Mouse (Mus musculus) layer of hippocampus, adult 9-10 months (tissue): Measurements from ENCODE around the gene Gm38392.

ENCODE experiments used
- DNase-seq: peaks from one replicate; pipeline ENCODE4 v3.0.0; 2022; ENCODE audit warnings: low spot score

Gene Gm38392

DNA sequence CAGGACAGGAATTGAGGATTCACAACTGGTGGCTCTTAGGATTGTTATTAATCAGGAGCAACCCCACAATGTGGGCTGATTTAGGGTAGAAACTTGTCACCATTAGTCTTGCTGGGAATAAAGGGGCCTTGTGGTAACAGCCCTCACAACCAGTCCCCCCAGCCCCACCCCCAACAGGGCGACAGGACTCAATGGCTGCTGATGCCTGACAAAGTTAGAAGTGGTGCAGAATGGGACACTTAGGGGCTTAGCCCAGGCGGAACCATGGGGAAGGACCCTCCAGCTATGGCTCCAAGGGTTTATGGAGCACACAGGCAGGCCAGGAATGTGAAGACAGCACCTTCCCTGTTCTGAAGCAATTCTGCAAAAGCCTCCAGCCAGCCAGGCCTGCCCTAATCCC lies 51.4 kb downstream of the Gm38392 start:
- DNase-seq, result no peak

GRCm38 (mm10) chr3:88235216-88235615 lies 51.8 kb downstream of the Gm38392 start:
- no peak for DNase-seq

DNA sequence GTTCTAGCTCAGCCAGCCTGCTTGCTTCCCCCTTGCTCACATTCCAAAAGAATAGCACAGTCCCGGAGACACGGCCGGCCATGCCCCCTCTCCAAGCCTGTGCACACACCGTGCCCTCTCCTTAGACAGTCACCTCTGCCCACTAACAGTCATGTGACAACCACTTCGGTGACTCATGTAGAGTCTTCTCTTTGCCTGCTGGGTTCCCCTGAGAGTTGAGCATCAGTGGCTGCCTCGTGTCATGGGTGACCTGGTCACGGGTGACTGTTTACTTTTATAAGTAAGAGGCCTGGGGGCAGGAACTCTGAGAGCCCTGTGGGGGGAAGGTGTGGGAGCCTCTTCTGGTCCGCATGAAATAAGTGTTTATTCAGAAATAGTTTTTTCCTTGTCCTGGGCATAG lies 53.0 kb downstream of the Gm38392 start:
- DNase-seq, result no peak

DNA sequence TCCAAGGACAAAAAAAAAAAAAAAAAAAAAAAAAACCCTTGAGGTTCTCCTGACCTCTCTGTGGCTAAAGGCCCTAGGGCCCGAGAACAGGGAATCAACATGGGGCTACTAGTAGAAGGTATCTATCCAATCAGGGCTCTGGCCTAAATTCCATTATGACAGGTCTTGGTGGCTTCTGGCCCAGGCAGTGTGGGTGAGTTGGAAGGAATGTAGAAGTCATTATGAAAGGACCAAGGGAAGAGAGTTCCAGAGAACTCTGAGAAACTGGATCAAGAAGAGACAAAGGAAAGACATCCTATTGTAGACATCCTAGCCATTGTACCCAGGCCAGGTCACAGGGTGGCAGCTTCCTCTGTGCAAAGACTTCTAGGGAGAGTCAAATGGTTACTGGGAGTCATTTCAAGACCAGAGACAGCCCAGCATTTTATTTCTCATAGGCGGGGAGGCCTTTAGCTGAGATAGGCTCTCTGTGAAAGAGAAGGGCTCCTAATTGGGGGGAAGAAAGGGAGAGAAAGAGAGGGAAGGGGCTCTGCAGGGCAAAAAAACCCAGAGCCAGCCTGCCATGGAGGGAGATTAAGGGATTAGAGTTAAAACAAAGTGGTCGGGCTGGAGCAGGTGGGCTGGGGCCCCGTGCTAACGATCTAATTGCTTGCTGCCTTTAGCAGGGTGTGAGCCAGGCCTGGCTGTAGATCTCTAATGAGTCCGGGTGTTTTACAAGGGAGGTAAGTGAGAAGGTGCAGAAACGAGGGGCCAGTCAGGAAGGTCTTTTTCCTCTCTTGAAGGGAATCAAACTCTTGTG lies 54.0 kb downstream of the Gm38392 start:
- no peak for DNase-seq

GRCm38 (mm10) chr3:88232301-88232702 lies 54.7 kb downstream of the Gm38392 start:
- no peak for DNase-seq

DNA sequence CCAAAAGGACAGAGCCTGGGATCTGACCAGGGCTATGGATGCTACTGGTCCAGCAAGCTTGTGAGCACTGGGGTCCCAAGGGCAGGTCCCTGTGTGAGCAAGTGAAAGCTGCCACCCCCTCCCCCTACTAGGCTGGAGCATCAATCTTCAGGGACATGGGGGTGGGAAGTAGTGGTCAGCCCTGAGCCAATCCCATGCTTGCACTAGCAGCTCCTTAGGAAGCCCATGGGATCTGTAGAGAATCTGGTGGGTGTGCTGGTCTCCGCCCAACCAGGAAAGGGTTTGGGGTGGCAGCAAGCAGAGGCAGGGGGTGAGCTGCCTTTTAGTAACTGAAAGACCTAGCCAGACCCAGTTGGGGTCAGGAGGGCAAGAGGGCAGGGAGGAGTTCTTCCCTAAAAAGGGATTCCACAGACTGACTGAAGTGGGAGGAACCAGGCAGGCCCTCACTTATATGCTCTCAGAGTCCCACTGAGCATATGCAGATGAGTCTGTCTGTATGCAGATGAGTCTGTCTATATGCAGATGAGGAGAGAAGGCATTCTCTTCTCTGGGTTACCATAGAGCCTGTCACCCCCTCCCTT lies 55.9 kb downstream of the Gm38392 start:
- no peak for DNase-seq

- DNase-seq, result no peak
Observed at GRCm38 (mm10) chr3:88230262-88231047, 56.6 kb downstream of the Gm38392 start.

DNA sequence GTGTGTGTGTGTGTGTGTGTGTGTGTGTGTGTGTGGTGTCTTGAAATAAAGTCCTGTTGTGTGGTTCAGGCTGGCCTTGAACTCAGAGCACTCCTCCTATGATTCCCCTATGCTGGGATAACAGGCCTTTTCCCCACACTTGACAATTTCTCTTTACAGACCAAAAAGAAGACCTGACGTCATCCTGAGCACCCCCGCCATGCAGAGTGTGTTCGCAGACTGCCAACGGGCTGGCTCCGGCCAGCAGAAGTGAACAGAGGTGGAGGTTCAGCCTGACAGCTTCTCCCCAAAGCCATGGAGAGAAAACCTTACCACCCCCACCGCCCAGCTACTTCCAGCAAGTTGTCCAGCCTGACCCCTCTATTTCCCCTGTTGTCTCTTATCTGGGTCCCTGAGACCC lies 57.5 kb downstream of the Gm38392 start:
- no peak for DNase-seq

- no peak for DNase-seq
Observed at GRCm38 (mm10) chr3:88228906-88229305, 58.1 kb downstream of the Gm38392 start.

DNA sequence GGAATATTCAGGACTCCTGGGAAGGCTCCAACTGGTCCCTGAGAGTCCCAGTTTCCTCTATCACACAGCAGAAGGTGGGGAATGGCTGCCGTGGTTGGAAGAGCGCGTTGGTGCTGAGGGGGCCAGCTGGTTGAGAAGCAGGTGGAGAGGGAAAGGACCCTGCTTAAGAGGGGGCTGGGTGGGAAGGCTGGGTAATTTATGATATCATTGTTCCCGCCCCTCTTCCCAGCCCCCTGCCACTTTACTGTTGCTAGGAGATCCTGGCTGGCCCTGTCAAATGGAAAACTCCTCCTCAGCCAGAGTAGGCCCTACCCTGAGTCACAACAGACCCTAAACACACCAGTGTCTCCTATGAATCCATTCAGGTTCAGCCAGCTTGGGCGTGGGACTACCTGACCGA lies 59.0 kb downstream of the Gm38392 start:
- no peak for DNase-seq

GRCm38 (mm10) chr3:88227260-88227659 lies 59.8 kb downstream of the Gm38392 start:
- DNase-seq, result no peak

- DNase-seq, result no peak
Observed at GRCm38 (mm10) chr3:88226101-88226845, 60.7 kb downstream of the Gm38392 start.

GRCm38 (mm10) chr3:88224929-88225328 lies 62.1 kb downstream of the Gm38392 start:
- no peak for DNase-seq

DNA sequence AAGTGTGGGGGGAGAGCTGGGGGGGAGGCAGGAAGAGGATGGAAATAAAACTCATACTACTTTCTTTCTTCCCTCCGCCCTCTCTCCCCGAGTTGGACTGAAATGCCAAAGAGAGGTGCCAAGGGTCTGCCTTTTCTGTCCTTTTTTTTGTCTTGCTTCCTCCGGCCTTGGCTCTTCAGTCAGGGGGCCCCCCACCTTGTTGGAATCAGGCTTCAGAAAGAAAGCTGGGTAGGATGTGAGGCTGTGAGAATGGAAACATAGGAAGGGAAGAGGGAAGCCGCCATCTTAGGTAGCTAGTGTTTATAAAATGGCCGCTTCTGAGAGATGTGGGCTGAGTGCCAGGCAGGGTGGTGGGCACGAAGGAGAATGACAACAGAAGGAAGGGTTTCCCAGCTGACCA lies 64.6 kb downstream of the Gm38392 start:
- DNase-seq, result no peak

- DNase-seq, result no peak
Observed at GRCm38 (mm10) chr3:88221519-88222390, 65.3 kb downstream of the Gm38392 start.

GRCm38 (mm10) chr3:88220842-88221241 lies 66.2 kb downstream of the Gm38392 start:
- DNase-seq, result no peak

- no peak for DNase-seq
Observed at GRCm38 (mm10) chr3:88219940-88220339, 67.1 kb downstream of the Gm38392 start.

GRCm38 (mm10) chr3:88217679-88218078 lies 69.3 kb downstream of the Gm38392 start:
- no peak for DNase-seq

GRCm38 (mm10) chr3:88216534-88217326 lies 70.3 kb downstream of the Gm38392 start:
- DNase-seq, result no peak

DNA sequence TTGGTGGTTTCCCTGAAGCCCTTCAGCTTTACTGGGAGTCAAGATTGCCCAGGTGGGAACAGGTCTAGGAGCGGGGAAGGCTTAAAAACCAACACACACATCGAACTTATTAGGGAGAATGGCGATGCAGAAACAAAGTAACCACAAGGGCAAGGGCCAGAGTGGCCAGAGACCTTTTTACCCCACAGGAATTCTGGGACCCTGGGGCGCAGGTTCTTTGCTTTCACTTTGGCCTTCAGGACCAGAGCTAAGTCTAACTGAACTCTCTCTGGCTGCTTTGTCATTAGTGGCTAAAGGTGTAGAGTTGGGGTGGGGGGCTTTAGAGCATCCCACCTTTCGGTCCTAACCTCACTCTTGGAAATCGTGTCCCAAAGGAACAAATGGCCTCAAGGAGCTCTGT lies 70.9 kb downstream of the Gm38392 start:
- no peak for DNase-seq
